Mouse (Mus musculus): Measurements from ENCODE around the gene Nsg2.
"Not testable (repeated sequence)": the region's sequence is repeated elsewhere in the genome, so short reads cannot be mapped to it uniquely, and the experiment has no call there.

The Nsg2 gene

GRCm38 (mm10) chr11:32000281-32000680 lies at the start of gene Nsg2:
Gene Nsg2, plus strand, starts transcription at chr11:32000463.
- peak; percentile 60 for DNase-seq (ENCODE audit: low read depth, low spot score)

GRCm38 (mm10) chr11:31960071-31960470 lies 40.2 kb upstream of the Nsg2 start:
- DNase-seq (ENCODE audit: low read depth, low spot score): no peak

- no peak for DNase-seq (ENCODE audit: low read depth, low spot score)
Measured at GRCm38 (mm10) chr11:31963993-31964392, 36.3 kb upstream of the Nsg2 start.

GRCm38 (mm10) chr11:31965256-31966134 lies 34.8 kb upstream of the Nsg2 start, which contains the start of gene 4930524B15Rik:
Gene 4930524B15Rik, plus strand, starts transcription at chr11:31965592.
- no peak for DNase-seq (ENCODE audit: low read depth, low spot score)

GRCm38 (mm10) chr11:31974132-31974531 lies 26.1 kb upstream of the Nsg2 start:
- no peak for DNase-seq (ENCODE audit: low read depth, low spot score)

GRCm38 (mm10) chr11:31974826-31975225 lies 25.4 kb upstream of the Nsg2 start:
- no peak for DNase-seq (ENCODE audit: low read depth, low spot score)

- DNase-seq (ENCODE audit: low read depth, low spot score): no peak
Measured at GRCm38 (mm10) chr11:31975678-31976077, 24.6 kb upstream of the Nsg2 start.

- no peak for DNase-seq (ENCODE audit: low read depth, low spot score)
Measured at GRCm38 (mm10) chr11:31976137-31976536, 24.1 kb upstream of the Nsg2 start.

GRCm38 (mm10) chr11:31980089-31980488 lies 20.2 kb upstream of the Nsg2 start:
- not testable (repeated sequence) for DNase-seq (ENCODE audit: low read depth, low spot score)

GRCm38 (mm10) chr11:31981830-31982229 lies 18.4 kb upstream of the Nsg2 start:
- no peak for DNase-seq (ENCODE audit: low read depth, low spot score)

- not testable (repeated sequence) for DNase-seq (ENCODE audit: low read depth, low spot score)
Measured at GRCm38 (mm10) chr11:31982247-31982943, 17.9 kb upstream of the Nsg2 start.

GRCm38 (mm10) chr11:31983249-31983648 lies 17.0 kb upstream of the Nsg2 start:
- no peak for DNase-seq (ENCODE audit: low read depth, low spot score)

GRCm38 (mm10) chr11:31984786-31985185 lies 15.5 kb upstream of the Nsg2 start:
- no peak for DNase-seq (ENCODE audit: low read depth, low spot score)

GRCm38 (mm10) chr11:31992535-31992934 lies 7.7 kb upstream of the Nsg2 start:
- no peak for DNase-seq (ENCODE audit: low read depth, low spot score)

- no peak for DNase-seq (ENCODE audit: low read depth, low spot score)
Measured at GRCm38 (mm10) chr11:31999716-32000115, 547 bp upstream of the Nsg2 start.

GRCm38 (mm10) chr11:32001181-32001910 lies 1.1 kb downstream of the Nsg2 start:
- no peak for DNase-seq (ENCODE audit: low read depth, low spot score)

GRCm38 (mm10) chr11:32002670-32003072 lies 2.4 kb downstream of the Nsg2 start:
- DNase-seq (ENCODE audit: low read depth, low spot score): no peak

- not testable (repeated sequence) for DNase-seq (ENCODE audit: low read depth, low spot score)
Measured at GRCm38 (mm10) chr11:32008049-32008448, 7.8 kb downstream of the Nsg2 start.

GRCm38 (mm10) chr11:32008852-32009251 lies 8.6 kb downstream of the Nsg2 start:
- no peak for DNase-seq (ENCODE audit: low read depth, low spot score)

GRCm38 (mm10) chr11:32009961-32010662 lies 9.8 kb downstream of the Nsg2 start:
- DNase-seq (ENCODE audit: low read depth, low spot score): no peak

- no peak for DNase-seq (ENCODE audit: low read depth, low spot score)
Measured at GRCm38 (mm10) chr11:32010663-32010970, 10.4 kb downstream of the Nsg2 start.
